Mouse (Mus musculus) stomach, embryonic 14.5 days (tissue): ENCODE results near the gene Bach2. TPM values are rescaled to one million over a fixed set of nuclear protein-coding genes. Genes with fewer than 3 reads are reported as not detected.

Source experiments
- ATAC-seq: fragments of 200-750 bp; cut with Nextera tagmentation; 2 replicates; pipeline ENCODE4 v1.8.0; 2017; ENCODE audit warnings: low read depth, moderate TSS enrichment; ENCODE audit not compliant: insufficient number of reproducible peaks, insufficient read depth, low FRiP score
- H3K27ac ChIP-seq: fragments of 300-500 bp; sonication (generic); 2 replicates; pipeline ENCODE4 v1.5.1; 2014; ENCODE audit warnings: mild to moderate bottlenecking, low read length, moderate library complexity, mixed read lengths
- H3K27me3 ChIP-seq: fragments of 300-500 bp; sonication (generic); 2 replicates; pipeline ENCODE4 v1.6.1; 2014; ENCODE audit warnings: low read length, control low read depth, mixed read lengths; ENCODE audit not compliant: control insufficient read depth, insufficient read depth
- H3K36me3 ChIP-seq: fragments of 300-500 bp; sonication (generic); 2 replicates; pipeline ENCODE4 v1.6.1; 2014; ENCODE audit warnings: mild to moderate bottlenecking, control low read depth, low read length, moderate library complexity, mixed read lengths; ENCODE audit not compliant: control insufficient read depth, insufficient read depth
- H3K4me1 ChIP-seq: fragments of 300-500 bp; sonication (generic); 2 replicates; pipeline ENCODE4 v1.6.1; 2014; ENCODE audit warnings: low read length, control low read depth, mixed read lengths; ENCODE audit not compliant: control insufficient read depth, insufficient read depth
- H3K4me2 ChIP-seq: fragments of 300-500 bp; sonication (generic); replicated peaks from 2 replicates; pipeline ENCODE4 v1.6.1; 2014; ENCODE audit warnings: low read depth, low read length, control low read depth
- H3K4me3 ChIP-seq: fragments of 300-500 bp; sonication (generic); 2 replicates; pipeline ENCODE4 v1.5.1; 2014; ENCODE audit warnings: low read depth, low read length, control low read depth
- H3K9ac ChIP-seq: fragments of 300-500 bp; sonication (generic); replicated peaks from 2 replicates; pipeline ENCODE4 v1.6.1; 2014; ENCODE audit warnings: low read depth, mild to moderate bottlenecking, control low read depth, low read length, moderate library complexity, mixed read lengths
- H3K9me3 ChIP-seq: fragments of 300-500 bp; sonication (generic); 2 replicates; pipeline ENCODE4 v1.6.1; 2016; ENCODE audit warnings: low read depth, low read length, control low read depth; ENCODE audit not compliant: control insufficient read depth
- WGBS: fragments of 180-500 bp; shearing (Covaris S2); extraction: QIAGEN DNeasy Blood & Tissue Kit; methylation state at CpG from one replicate; pipeline ENCODE4 v1.1.7; 2014; 5-methylcytosine and 5-hydroxymethylcytosine counted together
- polyA plus RNA-seq: library from polyadenylated mRNA; unstranded; fragments of >200 nt; fragmentation: Nextera tagmentation; extraction: Ambion mirVana; gene quantifications from 2 replicates; pipeline ENCODE4 v1.2.1, GENCODE M21; 2014

Gene Bach2
- polyA plus RNA-seq, 1 experiment from 2014 or later: 8.4 TPM

- ATAC-seq: no peak
- Histone ChIP-seq H3K9me3 (no peaks in the 10 kb centered on the region), H3K4me2 (no peak overlapping the region), H3K4me1 (peaks cover 36% of the 10 kb centered on the region), H3K36me3 (no peaks in the 10 kb centered on the region), H3K9ac (no peak overlapping the region), H3K4me3 (no peak overlapping the region), H3K27me3 (no peaks in the 10 kb centered on the region), H3K27ac (no peak overlapping the region)
- WGBS: 73% methylated on average over 2 of the region's 2 CpGs
These were observed 146.5 kb downstream of the Bach2 start for GRCm38 (mm10) chr4:32385121-32385520.

GRCm38 (mm10) chr4:32385623-32386022 is 147.0 kb downstream of the Bach2 start:
- H3K27me3 ChIP-seq: no peaks in the 10 kb centered on the region
- peaks cover 36% of the 10 kb centered on the region for H3K4me1 ChIP-seq
- H3K27ac ChIP-seq: no peak overlapping the region
- H3K9ac ChIP-seq: no peak overlapping the region
- no peaks in the 10 kb centered on the region for H3K9me3 ChIP-seq
- ATAC-seq: no peak
- no peak overlapping the region for H3K4me3 ChIP-seq
- no peaks in the 10 kb centered on the region for H3K36me3 ChIP-seq
- 92% methylated on average over 14 of the region's 14 CpGs for WGBS
- H3K4me2 ChIP-seq: no peak overlapping the region

- H3K27me3 ChIP-seq: no peaks in the 10 kb centered on the region
- peaks cover 36% of the 10 kb centered on the region for H3K4me1 ChIP-seq
- H3K9me3 ChIP-seq: no peaks in the 10 kb centered on the region
- no peak overlapping the region for H3K9ac ChIP-seq
- H3K27ac ChIP-seq: no peak overlapping the region
- 75% methylated on average over 10 of the region's 10 CpGs for WGBS
- no peak for ATAC-seq
- no peaks in the 10 kb centered on the region for H3K36me3 ChIP-seq
- H3K4me2 ChIP-seq: no peak overlapping the region
- no peak overlapping the region for H3K4me3 ChIP-seq
These were observed 147.7 kb downstream of the Bach2 start for GRCm38 (mm10) chr4:32386346-32386745.

DNA sequence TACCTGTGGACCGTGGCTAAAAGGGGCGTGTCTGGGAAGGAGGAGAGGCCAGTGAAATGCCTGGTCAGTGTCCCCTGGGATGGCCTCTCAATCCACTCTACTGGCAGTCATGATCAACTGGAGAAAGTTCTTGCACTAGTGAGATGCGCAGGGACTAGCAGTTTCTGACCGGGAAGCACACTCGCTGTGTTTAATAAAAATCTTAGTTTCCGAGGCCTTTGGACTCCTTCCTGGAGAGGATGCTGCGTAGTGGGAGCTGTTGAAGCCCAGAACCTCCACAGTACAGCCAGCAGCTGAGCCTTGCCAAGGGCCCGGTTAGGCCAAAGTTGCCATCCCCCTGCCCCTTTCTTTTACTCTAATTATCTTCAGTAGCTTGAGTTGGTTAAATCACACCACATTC is 148.3 kb downstream of the Bach2 start:
- H3K27ac ChIP-seq: no peak overlapping the region

GRCm38 (mm10) chr4:32387479-32388240 is 149.1 kb downstream of the Bach2 start:
- H3K4me1 ChIP-seq: peaks cover 31% of the 10 kb centered on the region
- H3K36me3 ChIP-seq: no peaks in the 10 kb centered on the region
- H3K4me3 ChIP-seq: no peak overlapping the region
- no peak overlapping the region for H3K4me2 ChIP-seq
- 40% methylated on average over 11 of the region's 11 CpGs for WGBS
- no peaks in the 10 kb centered on the region for H3K9me3 ChIP-seq
- peak; percentile 44; the same call in 1 of the 2 replicates for ATAC-seq
- H3K9ac ChIP-seq: no peak overlapping the region
- H3K27ac ChIP-seq: no peak overlapping the region
- no peaks in the 10 kb centered on the region for H3K27me3 ChIP-seq

More for the DNA sequence above, 148.3 kb downstream of the Bach2 start:
- Histone ChIP-seq H3K36me3 (no peaks in the 10 kb centered on the region), H3K27me3 (no peaks in the 10 kb centered on the region), H3K4me1 (peaks cover 35% of the 10 kb centered on the region), H3K9me3 (no peaks in the 10 kb centered on the region), H3K4me3 (no peak overlapping the region), H3K4me2 (no peak overlapping the region), H3K9ac (no peak overlapping the region)
- ATAC-seq: no peak
- WGBS: 74% methylated on average over 8 of the region's 8 CpGs

- no peak for ATAC-seq
These were observed 150.0 kb downstream of the Bach2 start for GRCm38 (mm10) chr4:32388564-32388963.

DNA sequence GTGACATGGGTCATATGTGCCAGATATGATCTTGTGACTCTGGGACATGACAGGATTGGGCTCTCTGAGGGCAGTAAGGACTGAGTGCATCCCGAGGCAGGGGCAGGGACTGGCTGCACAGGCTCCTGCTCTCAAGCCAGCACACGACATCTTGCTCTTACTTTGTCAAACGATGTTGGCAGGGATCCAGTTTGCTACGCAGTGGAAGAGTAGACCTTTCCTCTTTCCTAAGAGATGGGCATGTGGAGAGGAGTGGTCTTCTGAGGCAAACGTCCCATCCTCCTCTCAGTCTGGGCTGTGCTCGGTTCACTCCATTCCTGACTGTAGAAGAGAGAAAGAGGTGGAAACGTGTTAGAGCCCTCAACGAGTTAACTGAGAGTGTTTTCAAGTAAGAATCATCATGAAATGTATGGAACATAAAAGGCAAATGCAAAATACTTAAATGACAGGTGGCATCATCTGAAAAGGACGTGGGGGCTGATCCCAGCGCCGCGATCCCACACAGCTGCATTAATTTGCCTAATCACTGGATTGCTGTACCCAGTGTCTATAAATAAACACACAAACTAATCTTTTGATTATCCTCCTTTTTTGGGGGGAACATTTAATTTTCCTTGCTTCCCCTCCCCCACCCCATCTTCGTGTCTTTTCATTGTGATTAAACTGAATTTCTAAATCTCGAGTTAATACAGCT is 150.7 kb downstream of the Bach2 start:
- no peak overlapping the region for H3K4me2 ChIP-seq
- no peak overlapping the region for H3K27ac ChIP-seq
- ATAC-seq: no peak
- peaks cover 31% of the 10 kb centered on the region for H3K4me1 ChIP-seq
- 53% methylated on average over 14 of the region's 14 CpGs for WGBS
- H3K4me3 ChIP-seq: no peak overlapping the region
- no peaks in the 10 kb centered on the region for H3K36me3 ChIP-seq
- no peak overlapping the region for H3K9ac ChIP-seq
- no peaks in the 10 kb centered on the region for H3K27me3 ChIP-seq
- H3K9me3 ChIP-seq: no peaks in the 10 kb centered on the region

More at GRCm38 (mm10) chr4:32388564-32388963, 150.0 kb downstream of the Bach2 start:
- no peak overlapping the region for H3K9ac ChIP-seq
- no peak overlapping the region; the same call in 1 of the 2 replicates for H3K27ac ChIP-seq
- H3K4me1 ChIP-seq: peaks cover 31% of the 10 kb centered on the region
- no peaks in the 10 kb centered on the region for H3K27me3 ChIP-seq
- no peak overlapping the region for H3K4me3 ChIP-seq
- H3K4me2 ChIP-seq: no peak overlapping the region
- H3K36me3 ChIP-seq: no peaks in the 10 kb centered on the region
- WGBS: 42% methylated on average over 9 of the region's 9 CpGs
- H3K9me3 ChIP-seq: no peaks in the 10 kb centered on the region

- no peaks in the 10 kb centered on the region for H3K27me3 ChIP-seq
- no peak overlapping the region for H3K4me2 ChIP-seq
- 89% methylated on average over 8 of the region's 8 CpGs for WGBS
- H3K27ac ChIP-seq: no peak overlapping the region
- H3K9ac ChIP-seq: no peak overlapping the region
- H3K9me3 ChIP-seq: no peaks in the 10 kb centered on the region
- no peaks in the 10 kb centered on the region for H3K36me3 ChIP-seq
- no peak for ATAC-seq
- no peak overlapping the region for H3K4me3 ChIP-seq
- H3K4me1 ChIP-seq: peaks cover 31% of the 10 kb centered on the region
These were observed 152.7 kb downstream of the Bach2 start for GRCm38 (mm10) chr4:32391260-32391659.
